Mouse (Mus musculus) hindbrain, embryonic 16.5 days (tissue): Measurements from ENCODE around the gene Pak4. TPM values are rescaled to one million over a fixed set of nuclear protein-coding genes. Genes with fewer than 3 reads are reported as not detected.

Experiments used
- ATAC-seq: fragments of 200-750 bp; cut with Nextera tagmentation; 2 replicates; pipeline ENCODE4 v1.8.0; 2017; ENCODE audit warnings: moderate TSS enrichment, moderate library complexity
- H3K27ac ChIP-seq: fragments of 300-500 bp; sonication (generic); 2 replicates; pipeline ENCODE4 v1.5.1; 2014; ENCODE audit warnings: low read depth, mild to moderate bottlenecking, control low read depth, low read length, moderate library complexity
- H3K27me3 ChIP-seq: fragments of 300-500 bp; sonication (generic); replicated peaks from 2 replicates; pipeline ENCODE4 v1.6.1; 2014; ENCODE audit warnings: low read length; ENCODE audit not compliant: control insufficient read depth, insufficient read depth
- H3K36me3 ChIP-seq: fragments of 300-500 bp; sonication (generic); 2 replicates; pipeline ENCODE4 v1.6.1; 2014; ENCODE audit warnings: mild to moderate bottlenecking, low read length, moderate library complexity, mixed read lengths; ENCODE audit not compliant: control insufficient read depth, insufficient read depth
- H3K4me1 ChIP-seq: fragments of 300-500 bp; sonication (generic); 2 replicates; pipeline ENCODE4 v1.6.1; 2014; ENCODE audit warnings: low read depth, low read length; ENCODE audit not compliant: control insufficient read depth, insufficient read depth
- H3K4me2 ChIP-seq: fragments of 300-500 bp; sonication (generic); 2 replicates; pipeline ENCODE4 v1.6.1; 2014; ENCODE audit warnings: mild to moderate bottlenecking, low read length, control low read depth, moderate library complexity
- H3K4me3 ChIP-seq: fragments of 300-500 bp; sonication (generic); 2 replicates; pipeline ENCODE4 v1.5.1; 2014; ENCODE audit warnings: mild to moderate bottlenecking, low read length, control low read depth, moderate library complexity
- H3K9ac ChIP-seq: fragments of 300-500 bp; sonication (generic); 2 replicates; pipeline ENCODE4 v1.6.1; 2014; ENCODE audit warnings: low read depth, mild to moderate bottlenecking, control low read depth, low read length, moderate library complexity
- H3K9me3 ChIP-seq: fragments of 300-500 bp; sonication (generic); 2 replicates; pipeline ENCODE4 v1.6.1; 2014; ENCODE audit warnings: mild to moderate bottlenecking, low read length, moderate library complexity; ENCODE audit not compliant: control insufficient read depth
- WGBS: fragments of 180-500 bp; shearing (Covaris S2); extraction: QIAGEN DNeasy Blood & Tissue Kit; methylation state at CpG from one replicate; pipeline ENCODE4 v1.1.7; 2014; 5-methylcytosine and 5-hydroxymethylcytosine counted together
- polyA plus RNA-seq: library from polyadenylated mRNA; unstranded; fragments of >200 nt; fragmentation: Nextera tagmentation; extraction: Ambion mirVana; gene quantifications from 2 replicates; pipeline ENCODE4 v1.2.1, GENCODE M21; 2015

Pak4 gene
- polyA plus RNA-seq: 18.2 and 21.5 TPM in 2 replicates

- peak within 1 kb of the TSS; percentile 80 for H3K9ac ChIP-seq
- peak within 1 kb of the TSS; percentile 71 for H3K4me3 ChIP-seq
- peaks cover 29% of the 10 kb centered on the region for H3K4me1 ChIP-seq
- H3K9me3 ChIP-seq: no peaks in the 10 kb centered on the region
- peak; percentile 94 for ATAC-seq
- peak within 1 kb of the TSS; percentile 87 for H3K27ac ChIP-seq
- no peaks in the 10 kb centered on the region for H3K36me3 ChIP-seq
- WGBS: under 1% methylated on average over 66 of the region's 66 CpGs
- H3K27me3 ChIP-seq: no peaks in the 10 kb centered on the region
- H3K4me2 ChIP-seq: peak within 1 kb of the TSS; percentile 91
Observed at GRCm38 (mm10) chr7:28597642-28598446, at the start of gene Pak4, which contains the start of gene Samd4b. TSS of gene Pak4 (minus strand) at chr7:28598185. TSS of gene Samd4b (minus strand) at chr7:28598144.

GRCm38 (mm10) chr7:28647016-28647415, 49.0 kb upstream of the Pak4 start:
- H3K4me3 ChIP-seq: no peak overlapping the region
- no peaks in the 10 kb centered on the region for H3K27me3 ChIP-seq
- no peak overlapping the region for H3K9ac ChIP-seq
- ATAC-seq: no peak
- WGBS: 57% methylated on average over 7 of the region's 7 CpGs
- no peaks in the 10 kb centered on the region for H3K4me1 ChIP-seq
- no peak overlapping the region for H3K27ac ChIP-seq
- no peaks in the 10 kb centered on the region for H3K36me3 ChIP-seq
- no peaks in the 10 kb centered on the region for H3K9me3 ChIP-seq
- no peak overlapping the region for H3K4me2 ChIP-seq

- Histone ChIP-seq H3K27me3 (no peaks in the 10 kb centered on the region), H3K4me1 (no peaks in the 10 kb centered on the region), H3K4me3 (no peak overlapping the region), H3K9me3 (no peaks in the 10 kb centered on the region), H3K9ac (no peak overlapping the region), H3K27ac (no peak overlapping the region), H3K36me3 (no peaks in the 10 kb centered on the region), H3K4me2 (no peak overlapping the region)
- WGBS: 84% methylated on average over 2 of the region's 2 CpGs
- ATAC-seq: no peak
Observed at GRCm38 (mm10) chr7:28645947-28646475, 48.0 kb upstream of the Pak4 start.

GRCm38 (mm10) chr7:28645366-28645765, 47.4 kb upstream of the Pak4 start:
- H3K4me3 ChIP-seq: no peak overlapping the region
- no peak for ATAC-seq
- WGBS: 43% methylated on average over 6 of the region's 6 CpGs

GRCm38 (mm10) chr7:28641546-28641945, 43.6 kb upstream of the Pak4 start:
- Histone ChIP-seq H3K4me1 (no peaks in the 10 kb centered on the region), H3K9ac (no peak overlapping the region), H3K4me2 (no peak overlapping the region), H3K27ac (no peak overlapping the region), H3K9me3 (no peaks in the 10 kb centered on the region), H3K4me3 (no peak overlapping the region), H3K36me3 (no peaks in the 10 kb centered on the region), H3K27me3 (no peaks in the 10 kb centered on the region)
- 85% methylated on average over 8 of the region's 8 CpGs for WGBS
- ATAC-seq: no peak

More at GRCm38 (mm10) chr7:28645366-28645765, 47.4 kb upstream of the Pak4 start:
- Histone ChIP-seq H3K9me3 (no peaks in the 10 kb centered on the region), H3K4me2 (no peak overlapping the region), H3K36me3 (no peaks in the 10 kb centered on the region), H3K27me3 (no peaks in the 10 kb centered on the region), H3K4me1 (no peaks in the 10 kb centered on the region), H3K27ac (no peak overlapping the region), H3K9ac (no peak overlapping the region)

- Histone ChIP-seq H3K4me3 (no peak overlapping the region), H3K9me3 (no peaks in the 10 kb centered on the region), H3K4me1 (no peaks in the 10 kb centered on the region), H3K27me3 (no peaks in the 10 kb centered on the region), H3K9ac (no peak overlapping the region), H3K36me3 (no peaks in the 10 kb centered on the region), H3K4me2 (no peak overlapping the region), H3K27ac (no peak overlapping the region)
- no peak for ATAC-seq
- 22% methylated on average over 8 of the region's 8 CpGs for WGBS
Observed at GRCm38 (mm10) chr7:28637511-28637910, 39.5 kb upstream of the Pak4 start.

GRCm38 (mm10) chr7:28634128-28634527, 36.1 kb upstream of the Pak4 start:
- ATAC-seq: no peak
- 82% methylated on average over 4 of the region's 4 CpGs for WGBS
- peaks cover 15% of the 10 kb centered on the region for H3K27me3 ChIP-seq
- H3K4me2 ChIP-seq: no peak overlapping the region
- H3K9ac ChIP-seq: no peak overlapping the region
- H3K27ac ChIP-seq: no peak overlapping the region
- H3K4me1 ChIP-seq: peaks cover 8% of the 10 kb centered on the region; the same call in 1 of the 2 replicates
- H3K4me3 ChIP-seq: no peak overlapping the region
- H3K36me3 ChIP-seq: no peaks in the 10 kb centered on the region
- no peaks in the 10 kb centered on the region for H3K9me3 ChIP-seq

- WGBS: 26% methylated on average over 10 of the region's 10 CpGs
- peak within 1 kb of the TSS; percentile 54 for H3K9ac ChIP-seq
- H3K4me2 ChIP-seq: peak within 1 kb of the TSS; percentile 71
- H3K4me1 ChIP-seq: peaks cover 8% of the 10 kb centered on the region; the same call in 1 of the 2 replicates
- no peak for ATAC-seq
- H3K9me3 ChIP-seq: no peaks in the 10 kb centered on the region
- peaks cover 22% of the 10 kb centered on the region for H3K27me3 ChIP-seq
- no peak within 1 kb of the TSS for H3K27ac ChIP-seq
- no peaks in the 10 kb centered on the region for H3K36me3 ChIP-seq
- H3K4me3 ChIP-seq: peak within 1 kb of the TSS; percentile 38
Observed at GRCm38 (mm10) chr7:28631073-28631472, 33.1 kb upstream of the Pak4 start, which contains the start of gene Acp7. TSS of gene Acp7 (minus strand) at chr7:28631332.

GRCm38 (mm10) chr7:28624791-28625190, 26.8 kb upstream of the Pak4 start:
- no peak overlapping the region for H3K4me2 ChIP-seq
- peaks cover 12% of the 10 kb centered on the region for H3K27me3 ChIP-seq
- no peaks in the 10 kb centered on the region for H3K4me1 ChIP-seq
- ATAC-seq: no peak
- H3K9me3 ChIP-seq: no peaks in the 10 kb centered on the region
- no peak overlapping the region for H3K9ac ChIP-seq
- no peaks in the 10 kb centered on the region for H3K36me3 ChIP-seq
- no peak overlapping the region for H3K27ac ChIP-seq
- WGBS: 82% methylated on average over 5 of the region's 5 CpGs
- H3K4me3 ChIP-seq: no peak overlapping the region
